Mouse (Mus musculus): ENCODE data around the gene Ntm.
A peak's percentile ranks its signal among the peaks of the same experiment; 100 is the strongest.

Gene Ntm

GRCm38 (mm10) chr9:29759060-29759459, 203.9 kb downstream of the Ntm start:
- no peak for DNase-seq (ENCODE audit: low read depth, low spot score)

GRCm38 (mm10) chr9:29754374-29754773, 208.6 kb downstream of the Ntm start:
- DNase-seq (ENCODE audit: low read depth, low spot score), result no peak

- DNase-seq (ENCODE audit: low read depth, low spot score), result no peak
Observed at GRCm38 (mm10) chr9:29751396-29751795, 211.5 kb downstream of the Ntm start.

- no peak for DNase-seq (ENCODE audit: low read depth, low spot score)
Observed at GRCm38 (mm10) chr9:29750371-29751014, 212.4 kb downstream of the Ntm start.

GRCm38 (mm10) chr9:29748070-29748469, 214.9 kb downstream of the Ntm start:
- DNase-seq (ENCODE audit: low read depth, low spot score), result no peak

GRCm38 (mm10) chr9:29738835-29739526, 224.0 kb downstream of the Ntm start:
- DNase-seq (ENCODE audit: low read depth, low spot score), result no peak

GRCm38 (mm10) chr9:29736031-29736430, 226.9 kb downstream of the Ntm start:
- DNase-seq (ENCODE audit: low read depth, low spot score), result no peak

- DNase-seq (ENCODE audit: low read depth, low spot score), result no peak
Observed at GRCm38 (mm10) chr9:29732895-29733294, 230.0 kb downstream of the Ntm start.

GRCm38 (mm10) chr9:29731672-29732071, 231.3 kb downstream of the Ntm start:
- no peak for DNase-seq (ENCODE audit: low read depth, low spot score)

- no peak for DNase-seq (ENCODE audit: low read depth, low spot score)
Observed at GRCm38 (mm10) chr9:29727540-29728432, 235.2 kb downstream of the Ntm start.

GRCm38 (mm10) chr9:29721461-29721860, 241.5 kb downstream of the Ntm start:
- DNase-seq (ENCODE audit: low read depth, low spot score), result no peak

GRCm38 (mm10) chr9:29716795-29717194, 246.1 kb downstream of the Ntm start:
- no peak for DNase-seq (ENCODE audit: low read depth, low spot score)

GRCm38 (mm10) chr9:29698276-29698675, 264.7 kb downstream of the Ntm start:
- no peak for DNase-seq (ENCODE audit: low read depth, low spot score)

GRCm38 (mm10) chr9:29694151-29694550, 268.8 kb downstream of the Ntm start:
- DNase-seq (ENCODE audit: low read depth, low spot score), result no peak

GRCm38 (mm10) chr9:29691186-29691855, 271.6 kb downstream of the Ntm start:
- DNase-seq (ENCODE audit: low read depth, low spot score), result no peak

- DNase-seq (ENCODE audit: low read depth, low spot score), result no peak
Observed at GRCm38 (mm10) chr9:29682224-29682623, 280.7 kb downstream of the Ntm start.

GRCm38 (mm10) chr9:29680677-29681076, 282.3 kb downstream of the Ntm start:
- DNase-seq (ENCODE audit: low read depth, low spot score), result no peak

- no peak for DNase-seq (ENCODE audit: low read depth, low spot score)
Observed at GRCm38 (mm10) chr9:29673911-29674310, 289.0 kb downstream of the Ntm start.

- DNase-seq (ENCODE audit: low read depth, low spot score), result no peak
Observed at GRCm38 (mm10) chr9:29671861-29672260, 291.1 kb downstream of the Ntm start.

- DNase-seq (ENCODE audit: low read depth, low spot score), result no peak
Observed at GRCm38 (mm10) chr9:29663286-29663685, 299.7 kb downstream of the Ntm start.

- DNase-seq (ENCODE audit: low read depth, low spot score), result peak; percentile 55
Observed at GRCm38 (mm10) chr9:29661468-29662145, 301.3 kb downstream of the Ntm start.
